Mouse (Mus musculus) spleen, postnatal 36 days (tissue): Measurements from ENCODE around the gene Prrt1.

Experiments used
- DNase-seq, 2 experiments: peaks; one replicate each; pipeline ENCODE4 v3.0.0; 2022; ENCODE audit warnings: low spot score in 2 of 2, mixed read lengths in 1 of 2

Gene Prrt1

GRCm38 (mm10) chr17:34627943-34628643, 1.2 kb upstream of the Prrt1 start, which contains the start of gene Ppt2:
Ppt2 (minus strand) TSS chr17:34628510.
- no peak for DNase-seq

GRCm38 (mm10) chr17:34628644-34628967, 727 bp upstream of the Prrt1 start:
- no peak for DNase-seq

GRCm38 (mm10) chr17:34629796-34630603, 667 bp downstream of the Prrt1 start:
- DNase-seq: no peak

- no peak for DNase-seq
These were observed 1.5 kb downstream of the Prrt1 start for GRCm38 (mm10) chr17:34630761-34631301.

GRCm38 (mm10) chr17:34631647-34632046, 2.3 kb downstream of the Prrt1 start:
- no peak for DNase-seq

- peak; percentile 66 to 78 for DNase-seq
These were observed 2.9 kb downstream of the Prrt1 start for GRCm38 (mm10) chr17:34632261-34632691.

GRCm38 (mm10) chr17:34635671-34636070, 6.3 kb downstream of the Prrt1 start:
- DNase-seq: no peak

GRCm38 (mm10) chr17:34637459-34637858, 8.1 kb downstream of the Prrt1 start:
- DNase-seq: no peak

- no peak for DNase-seq
These were observed 10.3 kb downstream of the Prrt1 start for GRCm38 (mm10) chr17:34639461-34640255.

- no peak for DNase-seq
These were observed 11.7 kb downstream of the Prrt1 start for GRCm38 (mm10) chr17:34640778-34641601.

- no peak for DNase-seq
These were observed 12.6 kb downstream of the Prrt1 start for GRCm38 (mm10) chr17:34641945-34642344.

- DNase-seq: no peak
These were observed 14.0 kb downstream of the Prrt1 start for GRCm38 (mm10) chr17:34643379-34643778.

- DNase-seq: no peak
These were observed 14.6 kb downstream of the Prrt1 start for GRCm38 (mm10) chr17:34643944-34644343.

GRCm38 (mm10) chr17:34644608-34645007, 15.3 kb downstream of the Prrt1 start, which contains the start of gene Fkbpl:
Fkbpl (plus strand) TSS chr17:34644764.
- DNase-seq: peak; percentile 92 to 95

GRCm38 (mm10) chr17:34645256-34645829, 16.0 kb downstream of the Prrt1 start:
- DNase-seq: no peak

- no peak for DNase-seq
These were observed 16.6 kb downstream of the Prrt1 start for GRCm38 (mm10) chr17:34645831-34646511.

- DNase-seq: peak; percentile 97 to 98
These were observed 17.8 kb downstream of the Prrt1 start, which contains the start of gene Atf6b for GRCm38 (mm10) chr17:34646906-34647787. Atf6b (plus strand) TSS chr17:34647146.

- DNase-seq: no peak
These were observed 19.0 kb downstream of the Prrt1 start for GRCm38 (mm10) chr17:34648141-34648890.
